Mouse (Mus musculus): ENCODE measurements at regions not wholly inside any gene's neighbourhood (a gene's known extent, or its start where the extent isn't known, plus 50 kb on each side); places are given as distances from the start of the nearest gene placed in this dataset.

DNA sequence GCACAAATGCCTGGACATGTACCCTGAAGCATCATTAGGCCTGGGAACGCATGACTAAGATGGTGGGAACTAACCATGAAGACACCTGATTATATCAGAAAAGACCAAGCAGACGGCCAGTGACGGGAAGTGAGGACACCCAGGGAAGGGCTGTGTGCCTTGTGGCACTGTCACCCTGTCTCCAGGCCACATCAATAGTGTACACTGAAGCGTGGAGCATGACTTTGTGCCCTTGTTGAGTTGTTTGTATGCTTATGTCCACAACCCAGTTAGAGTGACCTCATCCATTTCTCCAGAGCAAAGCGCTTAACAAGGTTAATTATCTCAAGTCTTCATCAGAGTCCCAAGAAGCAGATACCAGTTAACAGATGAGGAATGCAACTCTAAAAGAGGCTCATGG is 96.8 kb upstream of the Cdkn3 start:
- no peak overlapping the region for H3K27ac ChIP-seq (ENCODE audit: low read depth, low read length)
- H3K4me1 ChIP-seq (replicated peaks; ENCODE audit: control insufficient read depth, insufficient read depth, low read length): 0 out of 2 replicates have a peak, but pooled peaks cover 3% of the 10 kb centered on the region
- no peaks in the 10 kb centered on the region for H3K27me3 ChIP-seq (replicated peaks; ENCODE audit: control insufficient read depth, insufficient read depth, low read length)
- H3K9ac ChIP-seq (ENCODE audit: low read depth, low read length): no peak overlapping the region
- ATAC-seq: no peak
- H3K9me3 ChIP-seq (ENCODE audit: control insufficient read depth): no peaks in the 10 kb centered on the region
- H3K4me2 ChIP-seq (replicated peaks; ENCODE audit: low read depth): no peak overlapping the region
- 93% methylated on average over 5 of the region's 5 CpGs for WGBS
- no peak overlapping the region for H3K4me3 ChIP-seq (ENCODE audit: low read depth, low read length)
- no peaks in the 10 kb centered on the region for H3K36me3 ChIP-seq (ENCODE audit: control insufficient read depth, insufficient read depth)
- TF ChIP-seq CTCF (IDR thresholded peaks at IDR 0.05; ENCODE audit: low read depth): no peak

DNA sequence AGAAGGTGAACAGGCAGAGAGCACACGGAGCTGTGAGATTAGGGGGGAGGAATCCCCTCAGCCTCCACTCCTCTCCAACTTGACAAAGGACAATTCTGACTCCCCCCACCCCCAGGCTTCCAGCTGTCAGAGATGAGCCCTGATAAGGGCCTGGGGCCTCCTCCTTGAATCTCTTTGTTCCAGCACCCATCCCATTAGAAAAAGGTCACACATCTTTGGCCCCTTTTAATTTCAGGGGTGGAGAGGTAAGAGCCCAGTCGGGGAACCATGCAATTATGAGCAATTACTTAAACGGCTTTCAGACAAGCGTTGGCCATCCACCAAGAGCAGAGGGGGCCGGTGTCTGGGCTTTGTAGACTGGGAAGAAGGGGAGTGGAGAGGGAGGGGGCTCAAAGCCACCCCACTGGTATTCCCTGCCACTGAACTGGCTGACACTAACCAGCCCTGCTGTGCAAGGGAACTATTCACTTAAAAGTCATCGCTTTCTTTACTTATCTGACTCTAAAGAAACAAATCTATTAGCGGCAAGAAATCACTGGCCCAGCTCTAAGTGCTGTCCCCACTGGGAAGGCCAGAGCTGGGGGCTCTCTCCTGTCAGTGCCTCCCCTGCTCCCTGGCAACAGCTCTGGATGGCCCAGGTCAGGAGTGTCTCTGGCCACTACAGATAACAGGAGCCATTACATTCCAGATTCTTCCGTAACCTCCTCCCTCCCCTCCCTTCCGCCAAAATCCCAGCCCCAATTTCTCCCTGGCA is 98.4 kb upstream of the Cdkn3 start:
- Histone ChIP-seq H3K36me3 (ENCODE audit: control insufficient read depth, insufficient read depth) (no peaks in the 10 kb centered on the region), H3K4me3 (ENCODE audit: low read depth, low read length) (no peak overlapping the region), H3K4me2 (replicated peaks; ENCODE audit: low read depth) (no peak overlapping the region), H3K27me3 (replicated peaks; ENCODE audit: control insufficient read depth, insufficient read depth, low read length) (no peaks in the 10 kb centered on the region), H3K4me1 (replicated peaks; ENCODE audit: control insufficient read depth, insufficient read depth, low read length) (0 out of 2 replicates have a peak, but pooled peaks cover 3% of the 10 kb centered on the region), H3K9ac (ENCODE audit: low read depth, low read length) (no peak overlapping the region), H3K27ac (ENCODE audit: low read depth, low read length) (no peak overlapping the region), H3K9me3 (ENCODE audit: control insufficient read depth) (no peaks in the 10 kb centered on the region)
- no peak for ATAC-seq
- no peak for TF ChIP-seq CTCF (IDR thresholded peaks at IDR 0.05; ENCODE audit: low read depth)
- 27% methylated on average over 9 of the region's 9 CpGs for WGBS

DNA sequence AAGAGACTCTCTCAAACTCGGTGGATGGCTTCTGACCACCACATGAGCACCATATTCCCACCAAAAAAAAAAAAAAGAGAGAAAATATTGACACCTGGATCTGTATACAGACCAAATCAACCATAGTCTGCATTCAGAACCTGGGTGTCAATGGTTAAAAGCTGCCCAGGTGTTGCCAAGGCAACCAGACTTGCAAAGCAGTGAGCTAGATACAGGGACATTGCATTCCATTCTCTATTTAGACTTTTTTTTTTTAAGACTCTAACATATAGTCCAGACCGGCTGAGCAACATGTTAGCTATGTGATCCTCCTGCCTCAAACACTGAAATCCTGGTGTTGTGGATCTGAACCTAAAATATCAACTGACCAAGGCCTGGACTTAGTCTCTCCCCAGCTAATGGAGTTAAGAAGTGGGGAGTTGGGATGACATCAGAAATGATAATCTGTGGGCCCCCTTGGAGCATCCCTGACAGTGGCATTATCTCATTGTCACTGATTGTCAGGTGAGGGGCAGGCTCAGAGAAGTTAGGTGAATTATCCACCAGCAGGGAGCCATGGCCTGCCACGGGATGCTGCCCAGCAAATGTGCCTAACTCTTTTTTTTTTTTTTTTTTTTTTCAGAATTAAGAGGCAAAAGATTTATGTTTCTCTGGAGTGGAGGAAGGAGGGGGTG is 99.1 kb upstream of the Cdkn3 start:
- WGBS: 72% methylated on average over 3 of the region's 3 CpGs
- no peak for TF ChIP-seq CTCF (IDR thresholded peaks at IDR 0.05; ENCODE audit: low read depth)
- H3K9me3 ChIP-seq (ENCODE audit: control insufficient read depth): no peaks in the 10 kb centered on the region
- no peaks in the 10 kb centered on the region for H3K36me3 ChIP-seq (ENCODE audit: control insufficient read depth, insufficient read depth)
- 0 out of 2 replicates have a peak, but pooled peaks cover 3% of the 10 kb centered on the region for H3K4me1 ChIP-seq (replicated peaks; ENCODE audit: control insufficient read depth, insufficient read depth, low read length)
- no peak overlapping the region for H3K4me3 ChIP-seq (ENCODE audit: low read depth, low read length)
- ATAC-seq: no peak
- H3K27me3 ChIP-seq (replicated peaks; ENCODE audit: control insufficient read depth, insufficient read depth, low read length): no peaks in the 10 kb centered on the region
- no peak overlapping the region for H3K27ac ChIP-seq (ENCODE audit: low read depth, low read length)
- no peak overlapping the region for H3K4me2 ChIP-seq (replicated peaks; ENCODE audit: low read depth)
- H3K9ac ChIP-seq (ENCODE audit: low read depth, low read length): no peak overlapping the region

DNA sequence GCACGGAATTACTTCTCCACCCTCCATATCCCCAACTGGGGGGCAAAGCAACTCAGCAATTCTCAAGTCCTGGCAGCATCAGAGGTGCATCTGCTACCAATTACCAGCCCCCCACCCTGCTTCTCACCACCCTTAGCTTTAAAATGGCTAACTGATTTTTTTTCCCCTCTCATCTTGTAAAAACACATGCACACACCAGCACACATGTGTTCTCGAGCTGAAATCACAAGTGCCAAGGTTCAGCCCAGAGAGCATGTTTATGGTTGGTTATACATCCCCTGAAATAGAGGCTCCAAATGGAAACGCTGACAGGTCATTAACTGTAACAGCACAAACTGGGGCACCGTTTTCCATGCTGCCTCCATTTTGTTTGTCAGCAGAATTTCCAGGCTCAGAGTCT is 101.0 kb upstream of the Cdkn3 start:
- Histone ChIP-seq H3K4me1 (replicated peaks; ENCODE audit: control insufficient read depth, insufficient read depth, low read length) (no peaks in the 10 kb centered on the region), H3K9ac (ENCODE audit: low read depth, low read length) (no peak overlapping the region), H3K4me2 (replicated peaks; ENCODE audit: low read depth) (no peak overlapping the region), H3K27me3 (replicated peaks; ENCODE audit: control insufficient read depth, insufficient read depth, low read length) (no peaks in the 10 kb centered on the region), H3K36me3 (ENCODE audit: control insufficient read depth, insufficient read depth) (no peaks in the 10 kb centered on the region), H3K4me3 (ENCODE audit: low read depth, low read length) (no peak overlapping the region), H3K9me3 (ENCODE audit: control insufficient read depth) (no peaks in the 10 kb centered on the region), H3K27ac (ENCODE audit: low read depth, low read length) (no peak overlapping the region)
- no peak for TF ChIP-seq CTCF (IDR thresholded peaks at IDR 0.05; ENCODE audit: low read depth)
- WGBS: 49% methylated on average over 4 of the region's 4 CpGs
- peak; percentile 41; the same call in 1 of the 2 replicates for ATAC-seq

DNA sequence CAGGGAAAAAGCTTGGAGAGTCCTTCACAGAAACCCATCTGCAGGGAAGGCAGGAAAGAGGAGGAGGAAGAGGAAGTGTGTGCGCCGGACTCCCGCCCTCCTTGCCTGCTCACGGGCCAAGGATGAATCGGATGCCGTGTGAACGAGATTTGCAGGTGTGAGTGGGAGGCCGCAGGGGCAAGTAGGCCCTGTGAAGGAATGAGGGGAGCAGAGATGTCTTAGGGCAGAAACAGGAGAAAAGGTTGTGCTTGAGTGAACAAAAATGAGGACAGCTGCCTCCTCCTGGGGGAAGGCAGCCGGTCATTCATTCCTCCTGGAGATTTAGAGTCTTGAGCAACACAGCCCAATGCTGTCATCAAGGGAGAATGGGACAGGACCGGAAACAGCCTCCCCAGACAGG is 104.1 kb upstream of the Cdkn3 start:
- WGBS: 81% methylated on average over 10 of the region's 10 CpGs

DNA sequence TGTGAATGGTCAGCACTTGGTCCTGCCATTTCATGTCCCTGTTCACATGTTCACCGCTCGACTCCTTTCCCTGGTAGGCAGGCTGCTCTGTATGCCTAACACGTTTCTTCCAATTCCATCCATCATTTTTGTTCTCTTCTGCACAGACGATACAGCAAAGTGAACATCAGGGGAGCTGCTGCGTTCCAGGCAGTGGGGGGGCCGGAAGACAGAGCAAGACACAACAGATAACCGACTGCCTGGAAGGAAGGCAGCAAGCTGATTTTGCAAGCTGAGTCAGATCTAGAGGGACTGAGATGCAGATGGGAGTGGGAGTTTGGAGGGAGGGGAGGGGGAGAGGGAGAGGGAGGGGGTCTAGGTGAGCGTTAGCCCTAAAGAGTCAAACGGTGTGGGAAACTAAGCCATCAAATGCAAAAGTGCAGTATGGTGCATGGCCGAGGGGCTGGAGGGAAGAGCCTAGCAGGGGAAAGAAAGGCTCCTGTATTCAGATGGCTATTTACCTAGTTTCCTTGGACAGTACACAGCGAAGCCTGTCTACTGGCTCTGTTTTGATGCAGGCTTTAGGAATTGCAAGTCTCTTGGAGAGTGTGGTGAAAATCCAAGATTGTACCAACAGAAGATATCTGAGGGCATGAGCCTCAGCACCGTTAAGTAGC is 112.9 kb upstream of the Cdkn3 start:
- Histone ChIP-seq H3K4me3 (ENCODE audit: low read depth, low read length) (no peak overlapping the region), H3K27me3 (replicated peaks; ENCODE audit: control insufficient read depth, insufficient read depth, low read length) (no peaks in the 10 kb centered on the region), H3K9me3 (ENCODE audit: control insufficient read depth) (no peaks in the 10 kb centered on the region), H3K36me3 (ENCODE audit: control insufficient read depth, insufficient read depth) (no peaks in the 10 kb centered on the region), H3K9ac (ENCODE audit: low read depth, low read length) (no peak overlapping the region), H3K4me1 (replicated peaks; ENCODE audit: control insufficient read depth, insufficient read depth, low read length) (no peaks in the 10 kb centered on the region), H3K27ac (ENCODE audit: low read depth, low read length) (no peak overlapping the region), H3K4me2 (replicated peaks; ENCODE audit: low read depth) (no peak overlapping the region)
- ATAC-seq: no peak
- no peak for TF ChIP-seq CTCF (IDR thresholded peaks at IDR 0.05; ENCODE audit: low read depth)
- 76% methylated on average over 12 of the region's 12 CpGs for WGBS

More for the DNA sequence above, 104.1 kb upstream of the Cdkn3 start:
- Histone ChIP-seq H3K9me3 (ENCODE audit: control insufficient read depth) (no peaks in the 10 kb centered on the region), H3K4me1 (replicated peaks; ENCODE audit: control insufficient read depth, insufficient read depth, low read length) (no peaks in the 10 kb centered on the region), H3K4me2 (replicated peaks; ENCODE audit: low read depth) (no peak overlapping the region), H3K27ac (ENCODE audit: low read depth, low read length) (no peak overlapping the region), H3K9ac (ENCODE audit: low read depth, low read length) (no peak overlapping the region), H3K36me3 (ENCODE audit: control insufficient read depth, insufficient read depth) (no peaks in the 10 kb centered on the region), H3K4me3 (ENCODE audit: low read depth, low read length) (no peak overlapping the region), H3K27me3 (replicated peaks; ENCODE audit: control insufficient read depth, insufficient read depth, low read length) (no peaks in the 10 kb centered on the region)
- TF ChIP-seq CTCF (IDR thresholded peaks at IDR 0.05; ENCODE audit: low read depth): no peak
- no peak for ATAC-seq

Data from intestine, postnatal 0 days (tissue).